Mouse (Mus musculus) myocyte (in vitro differentiated cells): ENCODE results near the gene Sept11.

Experiments used
- CEBPB ChIP-seq: IDR thresholded peaks from 2 replicates; pipeline ENCODE4 v1.6.1; 2011; ENCODE audit warnings: mild to moderate bottlenecking, moderate library complexity; ENCODE audit not compliant: poor library complexity, insufficient read depth, severe bottlenecking
- E2F4 ChIP-seq: IDR thresholded peaks from one replicate; pipeline ENCODE4 v1.6.1; 2011; ENCODE audit warnings: mild to moderate bottlenecking, control low read depth, moderate library complexity; ENCODE audit not compliant: insufficient read depth
- MAX ChIP-seq: IDR thresholded peaks from one replicate; pipeline ENCODE4 v1.6.1; 2011; ENCODE audit warnings: low read depth, mild to moderate bottlenecking, control low read depth
- MYOD1 ChIP-seq, 3 experiments: IDR thresholded peaks; one replicate each; pipeline ENCODE4 v1.6.1; 2011; ENCODE audit warnings: control low read depth in 2 of 3, low read depth in 2 of 3, mild to moderate bottlenecking in 2 of 3, moderate library complexity in 1 of 3; ENCODE audit not compliant: insufficient read length in 2 of 3, control insufficient read depth in 1 of 3
- MYOG ChIP-seq, 3 experiments: IDR thresholded peaks; one replicate each; pipeline ENCODE4 v1.6.1; 2011; ENCODE audit warnings: control low read depth in 2 of 3, low read depth in 2 of 3, mild to moderate bottlenecking in 2 of 3; ENCODE audit not compliant: insufficient read length in 2 of 3, control insufficient read depth in 1 of 3, insufficient read depth in 1 of 3
- POLR2A ChIP-seq: IDR thresholded peaks from one replicate; pipeline ENCODE4 v1.6.1; 2011; ENCODE audit warnings: low read depth, mild to moderate bottlenecking, control low read depth, moderate library complexity; ENCODE audit not compliant: insufficient read length
- POLR2AphosphoS2 ChIP-seq: IDR thresholded peaks from one replicate; pipeline ENCODE4 v1.6.1; 2011; ENCODE audit warnings: low read depth, control low read depth; ENCODE audit not compliant: insufficient read length
- REST ChIP-seq: IDR thresholded peaks from one replicate; pipeline ENCODE4 v1.6.1; 2011; ENCODE audit warnings: mild to moderate bottlenecking, control low read depth, moderate library complexity; ENCODE audit not compliant: insufficient read depth, insufficient read length
- TCF12 ChIP-seq: IDR thresholded peaks from one replicate; pipeline ENCODE4 v1.6.1; 2011; ENCODE audit warnings: mild to moderate bottlenecking, control low read depth; ENCODE audit not compliant: poor library complexity, insufficient read depth, severe bottlenecking
- USF1 ChIP-seq: IDR thresholded peaks from one replicate; pipeline ENCODE4 v1.6.1; 2011; ENCODE audit warnings: low read depth, mild to moderate bottlenecking, control low read depth, moderate library complexity

DNA sequence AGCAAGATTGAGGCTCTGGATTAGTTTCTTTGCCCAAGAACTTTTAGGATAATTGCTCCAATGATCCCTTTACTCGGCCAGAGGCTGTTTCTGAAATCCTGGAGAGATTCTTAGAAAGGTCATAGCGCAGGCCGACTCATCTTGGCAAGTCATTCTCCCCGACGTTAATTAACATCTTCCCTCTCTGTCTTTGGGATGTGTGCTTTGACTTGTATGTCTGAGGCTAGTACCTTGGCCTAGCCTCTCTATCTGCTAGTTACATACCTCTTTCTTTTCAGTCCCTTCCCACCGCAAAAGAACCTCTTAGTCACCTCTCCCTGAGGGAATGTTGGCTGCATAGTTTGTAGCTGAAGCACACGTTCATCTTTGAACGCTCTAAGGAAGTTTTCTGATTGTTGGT lies 10.4 kb downstream of the Sept11 start:
- TF ChIP-seq MAX = no peak
- no peak for TF ChIP-seq POLR2A
- no peak for TF ChIP-seq MYOG (IDR thresholded peaks at IDR 0.05; ENCODE audit: control insufficient read depth in 1 of 3, insufficient read depth in 1 of 3, insufficient read length in 2 of 3, low read depth in 2 of 3)
- no peak for TF ChIP-seq E2F4
- no peak for TF ChIP-seq MYOD1 (IDR thresholded peaks at IDR 0.05; ENCODE audit: control insufficient read depth in 1 of 3, insufficient read length in 2 of 3, low read depth in 2 of 3)
- no peak for TF ChIP-seq REST
- no peak for TF ChIP-seq CEBPB
- TF ChIP-seq USF1 = no peak
- TF ChIP-seq TCF12 = no peak
- TF ChIP-seq POLR2AphosphoS2 = no peak
